Mouse (Mus musculus): Measurements from ENCODE around the gene Ebp.

- TF ChIP-seq CTCF (IDR thresholded peaks at IDR 0.05; ENCODE audit: borderline replicate concordance, insufficient read depth, low read length) (no peak), POLR2A (IDR thresholded peaks at IDR 0.05; ENCODE audit: low read depth, low read length) (no peak)
Measured at GRCm38 (mm10) chrX:8205088-8205487, 11.8 kb upstream of the Ebp start.
